Mouse (Mus musculus) embryonic facial prominence, embryonic 11.5 days (tissue): ENCODE results near the gene Adcy4. TPM values are rescaled to one million over a fixed set of nuclear protein-coding genes. Genes with fewer than 3 reads are reported as not detected.
A peak's percentile ranks its signal among the peaks of the same experiment; 100 is the strongest.

Experiments used
- ATAC-seq: fragments of 200-750 bp; cut with Nextera tagmentation; replicated peaks from 2 replicates; pipeline ENCODE4 v1.8.0; 2017; ENCODE audit warnings: low read depth; ENCODE audit not compliant: insufficient number of reproducible peaks, low FRiP score, low TSS enrichment
- DNase-seq: peaks from one replicate; pipeline ENCODE4 v3.0.0-alpha.2; 2015; ENCODE audit warnings: low spot score
- H3K27ac ChIP-seq: fragments of 300-500 bp; sonication (generic); replicated peaks from 2 replicates; pipeline ENCODE4 v1.5.1; 2014; ENCODE audit warnings: mild to moderate bottlenecking, low read depth, low read length, control low read depth
- H3K27me3 ChIP-seq: fragments of 300-500 bp; sonication (generic); 2 replicates; pipeline ENCODE4 v1.6.1; 2014; ENCODE audit warnings: mild to moderate bottlenecking, low read length, moderate library complexity, mixed read lengths; ENCODE audit not compliant: control insufficient read depth, insufficient read depth
- H3K36me3 ChIP-seq: fragments of 300-500 bp; sonication (generic); replicated peaks from 2 replicates; pipeline ENCODE4 v1.6.1; 2014; ENCODE audit warnings: low read depth, mild to moderate bottlenecking, low read length, moderate library complexity, mixed read lengths; ENCODE audit not compliant: control insufficient read depth, insufficient read depth
- H3K4me1 ChIP-seq: fragments of 300-500 bp; sonication (generic); 2 replicates; pipeline ENCODE4 v1.6.1; 2014; ENCODE audit warnings: low read length, mixed read lengths; ENCODE audit not compliant: control insufficient read depth, insufficient read depth
- H3K4me2 ChIP-seq: fragments of 300-500 bp; sonication (generic); 2 replicates; pipeline ENCODE4 v1.6.1; 2014; ENCODE audit warnings: low read depth, mild to moderate bottlenecking, control low read depth, low read length, moderate library complexity
- H3K4me3 ChIP-seq: fragments of 300-500 bp; sonication (generic); 2 replicates; pipeline ENCODE4 v1.5.1; 2014; ENCODE audit warnings: low read depth, low read length, control low read depth
- H3K9ac ChIP-seq: fragments of 300-500 bp; sonication (generic); replicated peaks from 2 replicates; pipeline ENCODE4 v1.6.1; 2014; ENCODE audit warnings: mild to moderate bottlenecking, control low read depth, low read length
- H3K9me3 ChIP-seq: fragments of 300-500 bp; sonication (generic); replicated peaks from 2 replicates; pipeline ENCODE4 v1.6.1; 2016; ENCODE audit warnings: mild to moderate bottlenecking, low read length, inconsistent platforms, mixed read lengths; ENCODE audit not compliant: control insufficient read depth
- WGBS: fragments of 180-500 bp; shearing (Covaris S2); extraction: QIAGEN DNeasy Blood & Tissue Kit; methylation state at CpG from one replicate; pipeline ENCODE4 v1.1.7; 2014; 5-methylcytosine and 5-hydroxymethylcytosine counted together
- polyA plus RNA-seq: library from polyadenylated mRNA; unstranded; fragments of >200 nt; fragmentation: Nextera tagmentation; extraction: Ambion mirVana; gene quantifications from 2 replicates; pipeline ENCODE4 v1.2.1, GENCODE M21; 2014

The Adcy4 gene
- 10.6 and 13.0 TPM in 2 replicates for polyA plus RNA-seq

DNA sequence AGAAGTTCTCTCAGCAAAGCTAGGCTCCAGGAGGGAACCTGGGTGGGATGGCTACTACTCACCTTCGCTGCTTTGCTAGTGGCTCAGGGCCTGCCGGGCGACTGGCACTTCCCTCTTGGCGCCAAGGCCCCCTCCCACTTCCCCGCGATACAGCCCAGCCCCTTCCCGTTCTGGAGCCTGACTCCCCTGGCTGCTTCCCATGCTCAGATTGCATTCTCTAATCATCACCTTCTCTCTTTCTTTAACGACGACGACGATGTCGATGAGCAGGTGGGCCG, at the start of gene Adcy4:
Adcy4 (minus strand) TSS at position 138 of the 278 bp plus-strand sequence.
- Histone ChIP-seq H3K27me3 (no peaks in the 10 kb centered on the region; the same call in none of the 2 replicates), H3K4me1 (peaks cover 3% of the 10 kb centered on the region; the same call in 1 of the 2 replicates), H3K4me2 (peak within 1 kb of the TSS; percentile 86), H3K36me3 (no peaks in the 10 kb centered on the region), H3K9ac (peak within 1 kb of the TSS; percentile 65), H3K27ac (peak within 1 kb of the TSS; percentile 5), H3K4me3 (peak within 1 kb of the TSS; percentile 46), H3K9me3 (no peaks in the 10 kb centered on the region)
- 0 out of 2 replicates have a peak, but pooled peaks have one; percentile 20 for ATAC-seq
- under 1% methylated on average over 13 of the region's 13 CpGs for WGBS
- DNase-seq: peak; percentile 57

DNA sequence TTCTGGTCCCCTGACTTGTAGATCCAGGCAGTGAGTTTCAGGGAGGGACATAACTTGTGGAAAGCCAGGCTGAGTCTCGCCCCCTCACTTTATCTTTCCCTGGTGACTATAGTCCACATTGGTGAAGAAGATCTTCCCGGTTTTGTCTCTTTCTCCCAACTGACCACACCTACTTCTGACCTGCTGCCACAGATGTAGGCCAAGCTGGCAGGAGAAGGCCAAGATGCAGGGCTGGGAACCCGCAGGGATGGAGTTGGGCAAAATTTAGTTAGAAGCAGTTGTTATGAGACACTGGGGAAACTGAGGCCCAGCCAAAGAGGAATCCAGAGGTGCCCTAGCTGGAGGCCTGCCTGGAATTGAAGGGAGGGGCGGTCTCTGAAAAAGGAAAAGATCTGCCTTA, 49.2 kb upstream of the Adcy4 start:
- Histone ChIP-seq H3K36me3 (peaks cover 10% of the 10 kb centered on the region), H3K4me1 (peaks cover 3% of the 10 kb centered on the region; the same call in 1 of the 2 replicates), H3K27ac (no peak overlapping the region), H3K4me2 (no peak overlapping the region), H3K4me3 (no peak overlapping the region), H3K27me3 (no peaks in the 10 kb centered on the region), H3K9me3 (no peaks in the 10 kb centered on the region), H3K9ac (no peak overlapping the region)
- DNase-seq (no peak), ATAC-seq (no peak)
- 86% methylated on average over 4 of the region's 4 CpGs for whole genome bisulfite sequencing

DNA sequence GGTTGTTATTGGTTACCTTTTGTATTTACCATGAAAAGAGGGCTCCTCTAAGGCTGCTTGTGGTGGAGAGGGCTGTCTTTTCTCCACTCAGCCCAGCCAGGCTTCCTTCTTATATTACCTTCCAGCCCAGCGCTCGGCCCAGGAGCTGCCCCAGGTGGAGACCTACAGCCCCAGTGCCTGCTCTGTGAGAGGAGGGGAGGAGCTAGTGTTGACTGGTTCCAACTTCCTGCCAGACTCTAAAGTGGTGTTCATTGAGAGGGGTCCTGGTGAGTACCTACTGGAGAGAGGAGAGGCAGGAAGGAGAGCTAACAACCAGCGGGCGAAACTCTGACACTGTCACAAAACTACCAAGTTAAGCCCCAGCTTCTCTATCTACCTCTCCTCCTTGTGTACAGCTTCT, 46.4 kb upstream of the Adcy4 start:
- 83% methylated on average over 4 of the region's 4 CpGs for WGBS
- DNase-seq (no peak), ATAC-seq (no peak)
- H3K4me1 ChIP-seq: peaks cover 6% of the 10 kb centered on the region; the same call in 1 of the 2 replicates
- no peak overlapping the region for H3K4me3 ChIP-seq
- peaks cover 10% of the 10 kb centered on the region for H3K36me3 ChIP-seq
- no peak overlapping the region for H3K27ac ChIP-seq
- no peak overlapping the region for H3K4me2 ChIP-seq
- H3K27me3 ChIP-seq: no peaks in the 10 kb centered on the region
- no peaks in the 10 kb centered on the region for H3K9me3 ChIP-seq
- H3K9ac ChIP-seq: no peak overlapping the region

DNA sequence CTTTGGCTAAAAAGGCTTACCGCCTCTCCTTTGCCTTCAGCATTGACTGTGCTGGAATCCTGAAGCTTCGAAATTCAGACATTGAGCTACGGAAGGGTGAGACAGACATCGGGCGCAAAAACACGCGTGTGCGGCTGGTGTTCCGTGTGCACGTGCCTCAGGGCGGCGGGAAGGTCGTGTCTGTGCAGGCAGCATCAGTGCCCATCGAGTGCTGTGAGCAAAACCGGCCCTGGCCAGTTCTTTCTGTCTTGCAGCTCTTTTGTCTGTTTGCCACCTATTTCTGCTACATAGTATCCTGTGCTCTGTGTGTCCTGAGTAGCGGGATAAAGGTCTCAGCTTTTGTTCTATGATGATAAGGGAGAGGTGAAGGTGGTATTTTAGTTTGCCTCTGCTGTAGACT, 46.0 kb upstream of the Adcy4 start:
- ATAC-seq (no peak), DNase-seq (no peak)
- Histone ChIP-seq H3K4me2 (no peak overlapping the region), H3K27ac (no peak overlapping the region), H3K9ac (no peak overlapping the region), H3K27me3 (no peaks in the 10 kb centered on the region), H3K36me3 (peaks cover 10% of the 10 kb centered on the region), H3K4me1 (peaks cover 6% of the 10 kb centered on the region; the same call in 1 of the 2 replicates), H3K4me3 (no peak overlapping the region), H3K9me3 (no peaks in the 10 kb centered on the region)
- 88% methylated on average over 16 of the region's 16 CpGs for WGBS

- Histone ChIP-seq H3K4me1 (peaks cover 6% of the 10 kb centered on the region; the same call in 1 of the 2 replicates), H3K4me2 (peak overlapping the region; percentile 6), H3K27ac (no peak overlapping the region), H3K4me3 (no peak overlapping the region), H3K9ac (no peak overlapping the region), H3K27me3 (no peaks in the 10 kb centered on the region), H3K9me3 (no peaks in the 10 kb centered on the region), H3K36me3 (peaks cover 10% of the 10 kb centered on the region)
- no peak for ATAC-seq
- WGBS: 32% methylated on average over 3 of the region's 3 CpGs
- DNase-seq: no peak
These were observed 44.9 kb upstream of the Adcy4 start for GRCm38 (mm10) chr14:55828716-55829263.

DNA sequence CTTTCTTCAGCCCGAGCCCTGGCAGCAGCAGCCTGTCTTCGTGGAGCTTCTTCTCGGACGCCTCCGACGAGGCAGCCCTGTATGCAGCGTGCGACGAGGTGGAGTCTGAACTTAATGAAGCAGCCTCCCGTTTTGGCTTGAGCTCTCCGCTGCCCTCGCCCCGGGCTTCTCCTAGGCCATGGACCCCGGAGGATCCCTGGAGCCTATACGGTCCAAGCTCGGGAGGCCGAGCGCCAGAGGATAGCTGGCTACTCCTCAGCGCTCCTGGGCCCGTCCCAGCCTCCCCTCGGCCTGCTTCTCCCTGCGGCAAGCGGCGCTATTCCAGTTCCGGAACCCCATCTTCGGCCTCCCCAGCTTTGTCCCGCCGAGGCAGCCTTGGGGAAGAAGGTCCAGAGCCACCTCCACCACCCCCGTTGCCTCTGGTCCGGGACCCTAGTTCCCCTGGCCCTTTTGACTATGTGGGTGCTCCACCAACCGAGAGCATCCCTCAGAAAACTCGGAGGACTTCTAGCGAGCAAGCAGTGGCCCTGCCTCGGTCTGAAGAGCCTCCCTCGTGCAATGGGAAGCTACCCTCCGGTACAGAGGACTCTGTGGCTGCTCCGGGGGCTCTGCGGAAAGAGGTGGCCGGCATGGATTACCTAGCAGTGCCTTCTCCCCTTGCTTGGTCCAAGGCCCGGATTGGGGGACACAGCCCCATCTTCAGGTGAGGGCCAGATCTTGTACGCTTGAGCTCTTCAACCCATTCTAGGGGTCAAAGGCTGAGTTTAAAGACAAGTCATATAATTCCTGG, 42.9 kb upstream of the Adcy4 start:
- peaks cover 6% of the 10 kb centered on the region; the same call in 1 of the 2 replicates for H3K4me1 ChIP-seq

DNA sequence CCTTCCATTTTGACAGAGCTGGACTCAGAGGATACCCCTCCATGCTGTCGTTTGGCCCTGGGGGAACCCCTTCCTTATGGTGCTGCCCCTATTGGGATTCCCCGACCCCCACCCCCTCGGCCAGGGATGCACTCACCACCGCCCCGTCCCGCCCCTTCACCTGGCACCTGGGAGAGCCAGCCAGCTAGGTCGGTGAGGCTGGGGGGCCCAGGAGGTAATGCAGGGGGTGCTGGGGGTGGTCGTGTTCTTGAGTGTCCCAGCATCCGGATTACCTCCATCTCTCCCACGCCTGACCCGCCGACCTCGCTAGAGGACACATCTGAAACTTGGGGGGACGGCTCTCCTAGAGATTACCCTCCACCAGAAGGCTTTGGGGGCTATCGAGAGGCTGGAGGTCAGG, 42.2 kb upstream of the Adcy4 start:
- Histone ChIP-seq H3K4me3 (peak overlapping the region; percentile 87), H3K9ac (peak overlapping the region; percentile 69), H3K27ac (peak overlapping the region; percentile 99), H3K36me3 (peaks cover 10% of the 10 kb centered on the region), H3K27me3 (no peaks in the 10 kb centered on the region), H3K4me2 (peak overlapping the region; percentile 94), H3K4me1 (peaks cover 6% of the 10 kb centered on the region; the same call in 1 of the 2 replicates), H3K9me3 (no peaks in the 10 kb centered on the region)
- 2% methylated on average over 15 of the region's 15 CpGs for WGBS
- DNase-seq (no peak), ATAC-seq (no peak)

More for the DNA sequence above, 42.9 kb upstream of the Adcy4 start:
- WGBS: 5% methylated on average over 41 of the region's 41 CpGs
- Histone ChIP-seq H3K9me3 (no peaks in the 10 kb centered on the region), H3K36me3 (peaks cover 10% of the 10 kb centered on the region), H3K27ac (peak overlapping the region; percentile 99; the same call in 1 of the 2 replicates), H3K27me3 (no peaks in the 10 kb centered on the region), H3K4me2 (peak overlapping the region; percentile 94), H3K4me3 (peak overlapping the region; percentile 87), H3K9ac (peak overlapping the region; percentile 69)
- no peak for ATAC-seq
- DNase-seq: peak; percentile 39
